Mouse (Mus musculus) forebrain, embryonic 11.5 days (tissue): Measurements from ENCODE around the gene Mthfd1l. TPM values are rescaled to one million over a fixed set of nuclear protein-coding genes. Genes with fewer than 3 reads are reported as not detected.

Source experiments
- ATAC-seq: fragments of 200-750 bp; cut with Nextera tagmentation; replicated peaks from 2 replicates; pipeline ENCODE4 v1.8.0; 2017; ENCODE audit warnings: moderate TSS enrichment; ENCODE audit not compliant: low FRiP score
- DNase-seq: peaks from one replicate; pipeline ENCODE4 v3.0.0-alpha.2; 2017; ENCODE audit warnings: low spot score
- H3K27ac ChIP-seq: fragments of 300-500 bp; sonication (generic); 2 replicates; pipeline ENCODE4 v1.5.1; 2014; ENCODE audit warnings: low read depth, low read length
- H3K27me3 ChIP-seq: fragments of 300-500 bp; sonication (generic); 2 replicates; pipeline ENCODE4 v1.6.1; 2014; ENCODE audit warnings: mild to moderate bottlenecking, low read length, mixed read lengths; ENCODE audit not compliant: control insufficient read depth, insufficient read depth
- H3K36me3 ChIP-seq: fragments of 300-500 bp; sonication (generic); 2 replicates; pipeline ENCODE4 v1.6.1; 2014; ENCODE audit warnings: mild to moderate bottlenecking, low read length, moderate library complexity, mixed read lengths; ENCODE audit not compliant: control insufficient read depth, insufficient read depth
- H3K4me1 ChIP-seq: fragments of 300-500 bp; sonication (generic); replicated peaks from 2 replicates; pipeline ENCODE4 v1.6.1; 2014; ENCODE audit warnings: low read length, mixed read lengths; ENCODE audit not compliant: control insufficient read depth, insufficient read depth
- H3K4me2 ChIP-seq: fragments of 300-500 bp; sonication (generic); 2 replicates; pipeline ENCODE4 v1.6.1; 2014; ENCODE audit warnings: low read depth, mild to moderate bottlenecking, low read length, moderate library complexity, mixed read lengths; ENCODE audit not compliant: severe bottlenecking
- H3K4me3 ChIP-seq: fragments of 300-500 bp; sonication (generic); 2 replicates; pipeline ENCODE4 v1.5.1; 2014; ENCODE audit warnings: low read depth, low read length
- H3K9ac ChIP-seq: fragments of 300-500 bp; sonication (generic); 2 replicates; pipeline ENCODE4 v1.6.1; 2014; ENCODE audit warnings: low read length
- H3K9me3 ChIP-seq: fragments of 300-500 bp; sonication (generic); 2 replicates; pipeline ENCODE4 v1.6.1; 2016; ENCODE audit warnings: low read length, mixed read lengths; ENCODE audit not compliant: control insufficient read depth
- WGBS: fragments of 180-500 bp; shearing (Covaris S2); extraction: QIAGEN DNeasy Blood & Tissue Kit; methylation state at CpG from one replicate; pipeline ENCODE4 v1.1.7; 2014; 5-methylcytosine and 5-hydroxymethylcytosine counted together
- polyA plus RNA-seq: library from polyadenylated mRNA; unstranded; fragments of >200 nt; fragmentation: Nextera tagmentation; extraction: Ambion mirVana; gene quantifications from 2 replicates; pipeline ENCODE4 v1.2.1, GENCODE M21; 2014

The Mthfd1l gene
- polyA plus RNA-seq, 1 experiment from 2014 or later: 16.6 TPM

DNA sequence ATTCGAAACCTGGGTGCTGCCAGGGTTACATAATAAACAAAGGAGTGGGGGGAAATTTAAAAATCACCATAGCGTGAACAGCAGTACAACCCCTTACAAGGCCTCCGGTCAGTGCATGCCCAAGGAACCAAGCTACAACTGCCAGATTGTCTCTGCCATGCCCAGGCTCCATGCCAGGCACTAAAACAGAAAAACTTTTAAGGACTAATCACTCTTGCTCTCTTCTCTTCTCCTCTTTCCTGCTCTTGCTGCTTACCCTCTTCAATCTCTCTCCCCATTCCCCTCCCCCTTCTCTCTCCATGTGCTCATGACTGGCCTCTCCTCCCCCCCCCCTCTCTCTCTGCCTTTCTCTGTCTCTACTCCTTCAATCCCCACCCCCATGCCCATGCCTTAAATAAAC lies 190.1 kb downstream of the Mthfd1l start:
- WGBS: 71% methylated on average over 3 of the region's 3 CpGs
- no peak for DNase-seq

DNA sequence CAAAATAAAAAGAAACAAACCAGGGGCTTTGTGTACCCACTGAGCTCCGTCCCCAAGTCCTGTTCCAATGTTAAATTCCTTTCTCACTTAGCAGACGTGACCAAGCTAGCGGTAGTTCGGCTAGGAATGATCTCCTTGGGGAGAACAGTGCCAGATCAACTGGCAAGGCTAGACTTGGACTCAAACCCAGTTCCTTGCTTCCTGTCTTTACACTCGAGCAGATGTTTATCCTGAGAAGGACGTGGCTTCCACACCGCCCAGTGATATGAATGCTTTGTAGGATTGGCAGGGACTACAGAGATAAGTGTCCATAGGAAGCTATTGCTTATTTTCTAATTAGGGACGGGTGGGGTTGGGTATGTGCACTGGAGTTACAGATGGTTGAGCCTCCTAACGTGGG lies 191.8 kb downstream of the Mthfd1l start:
- Histone ChIP-seq H3K4me3 (no peak overlapping the region), H3K36me3 (no peaks in the 10 kb centered on the region), H3K4me1 (no peaks in the 10 kb centered on the region; the same call in 1 of the 2 replicates), H3K9ac (no peak overlapping the region), H3K27ac (no peak overlapping the region), H3K4me2 (no peak overlapping the region), H3K9me3 (no peaks in the 10 kb centered on the region), H3K27me3 (no peaks in the 10 kb centered on the region)
- ATAC-seq: no peak
- DNase-seq: no peak
- WGBS: 91% methylated on average over 9 of the region's 9 CpGs

More for the DNA sequence above, 190.1 kb downstream of the Mthfd1l start:
- no peaks in the 10 kb centered on the region for H3K9me3 ChIP-seq
- ATAC-seq: no peak
- no peaks in the 10 kb centered on the region; the same call in 1 of the 2 replicates for H3K4me1 ChIP-seq
- no peak overlapping the region for H3K9ac ChIP-seq
- no peaks in the 10 kb centered on the region for H3K27me3 ChIP-seq
- no peak overlapping the region for H3K4me2 ChIP-seq
- no peaks in the 10 kb centered on the region for H3K36me3 ChIP-seq
- no peak overlapping the region for H3K4me3 ChIP-seq
- no peak overlapping the region for H3K27ac ChIP-seq

GRCm38 (mm10) chr10:4168222-4168798 lies 195.4 kb downstream of the Mthfd1l start:
- H3K4me1 ChIP-seq: no peaks in the 10 kb centered on the region
- no peak for DNase-seq
- no peaks in the 10 kb centered on the region for H3K36me3 ChIP-seq
- no peak overlapping the region for H3K9ac ChIP-seq
- no peaks in the 10 kb centered on the region for H3K27me3 ChIP-seq
- H3K9me3 ChIP-seq: no peaks in the 10 kb centered on the region
- no peak overlapping the region for H3K4me2 ChIP-seq
- no peak overlapping the region for H3K27ac ChIP-seq
- 54% methylated on average over 5 of the region's 5 CpGs for WGBS
- no peak overlapping the region for H3K4me3 ChIP-seq
- no peak for ATAC-seq

DNA sequence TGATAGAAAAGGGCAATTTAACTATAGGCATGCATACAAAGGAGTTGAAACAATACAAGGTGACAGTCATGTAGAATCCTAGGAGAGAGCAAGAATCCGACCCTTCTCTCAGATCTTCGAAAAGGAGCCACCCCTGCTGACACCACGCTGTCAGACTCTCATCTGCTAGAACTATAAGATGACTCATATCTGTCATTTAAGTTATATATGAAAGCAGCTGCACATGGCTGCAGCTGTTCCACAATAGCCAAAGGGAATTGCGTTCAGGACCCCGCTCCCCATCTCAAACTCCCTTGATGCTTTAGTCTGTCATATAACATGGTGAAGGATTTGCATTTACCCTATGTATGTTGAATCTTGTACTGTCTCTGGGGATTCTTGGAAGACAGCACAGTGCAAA lies 201.3 kb downstream of the Mthfd1l start:
- ATAC-seq (no peak), DNase-seq (no peak)
- no peaks in the 10 kb centered on the region for H3K4me1 ChIP-seq
- no peaks in the 10 kb centered on the region for H3K9me3 ChIP-seq
- no peak overlapping the region for H3K4me2 ChIP-seq
- no peak overlapping the region for H3K27ac ChIP-seq
- H3K27me3 ChIP-seq: no peaks in the 10 kb centered on the region
- H3K36me3 ChIP-seq: no peaks in the 10 kb centered on the region
- H3K9ac ChIP-seq: no peak overlapping the region
- WGBS: 80% methylated on average over 5 of the region's 5 CpGs
- H3K4me3 ChIP-seq: no peak overlapping the region

GRCm38 (mm10) chr10:4174717-4175116 lies 201.8 kb downstream of the Mthfd1l start:
- Histone ChIP-seq H3K9ac (no peak overlapping the region), H3K27me3 (no peaks in the 10 kb centered on the region), H3K27ac (no peak overlapping the region), H3K36me3 (no peaks in the 10 kb centered on the region), H3K4me3 (no peak overlapping the region), H3K9me3 (no peaks in the 10 kb centered on the region), H3K4me1 (no peaks in the 10 kb centered on the region), H3K4me2 (no peak overlapping the region)
- ATAC-seq: no peak
- DNase-seq: no peak
- 78% methylated on average over 3 of the region's 3 CpGs for WGBS

DNA sequence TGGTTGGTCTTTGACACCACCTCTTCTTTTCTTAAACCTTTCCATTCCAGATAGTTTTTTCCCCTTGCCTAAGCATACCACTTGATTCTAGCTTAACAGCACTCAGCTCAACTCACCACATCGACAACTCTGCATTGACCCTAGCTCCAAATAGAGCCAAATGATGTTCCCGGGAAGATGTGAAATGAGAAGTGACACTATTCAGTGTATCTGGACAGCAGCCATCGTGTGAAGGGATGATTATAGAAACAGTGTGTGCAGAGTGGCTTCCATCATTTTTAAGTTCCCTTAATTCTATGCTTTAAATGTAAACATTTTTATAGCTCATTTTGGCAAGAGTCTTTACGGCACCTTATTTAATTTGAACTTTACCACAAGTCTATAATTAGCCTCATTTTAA lies 204.4 kb downstream of the Mthfd1l start:
- 96% methylated on average over 4 of the region's 4 CpGs for WGBS
- H3K9me3 ChIP-seq: no peaks in the 10 kb centered on the region
- no peak for ATAC-seq

GRCm38 (mm10) chr10:4179049-4179790 lies 206.3 kb downstream of the Mthfd1l start:
- 95% methylated on average over 7 of the region's 7 CpGs for WGBS
- Histone ChIP-seq H3K4me2 (no peak overlapping the region), H3K4me3 (no peak overlapping the region), H3K9me3 (no peaks in the 10 kb centered on the region), H3K27me3 (no peaks in the 10 kb centered on the region), H3K27ac (no peak overlapping the region), H3K4me1 (no peaks in the 10 kb centered on the region), H3K9ac (no peak overlapping the region), H3K36me3 (no peaks in the 10 kb centered on the region)
- DNase-seq (no peak), ATAC-seq (no peak)

More for the DNA sequence above, 204.4 kb downstream of the Mthfd1l start:
- Histone ChIP-seq H3K27ac (no peak overlapping the region), H3K27me3 (no peaks in the 10 kb centered on the region), H3K4me2 (no peak overlapping the region), H3K9ac (no peak overlapping the region), H3K36me3 (no peaks in the 10 kb centered on the region), H3K4me1 (no peaks in the 10 kb centered on the region), H3K4me3 (no peak overlapping the region)
- no peak for DNase-seq

DNA sequence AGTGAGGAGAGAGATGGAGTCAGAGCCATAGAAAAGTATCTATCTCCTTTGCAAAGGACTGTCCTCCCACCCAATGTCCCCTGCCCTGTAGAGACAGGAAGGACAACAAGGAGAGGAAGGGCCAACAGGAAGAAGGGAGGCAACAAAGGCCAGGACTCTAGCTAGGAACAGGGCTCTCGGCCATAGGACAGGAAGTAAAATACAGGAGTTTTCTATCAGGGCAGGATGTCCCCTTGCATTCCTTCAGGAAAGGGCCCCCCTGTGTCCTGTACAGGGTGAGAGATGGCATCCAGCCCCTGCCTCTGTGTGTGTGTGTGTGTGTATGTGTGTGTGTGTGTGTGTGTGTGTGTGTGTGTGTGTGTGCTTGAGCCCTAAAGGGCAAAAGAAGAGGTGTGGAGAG lies 209.0 kb downstream of the Mthfd1l start:
- Histone ChIP-seq H3K4me3 (no peak overlapping the region), H3K4me2 (no peak overlapping the region), H3K9me3 (no peaks in the 10 kb centered on the region), H3K9ac (no peak overlapping the region), H3K4me1 (no peaks in the 10 kb centered on the region), H3K36me3 (no peaks in the 10 kb centered on the region), H3K27me3 (no peaks in the 10 kb centered on the region), H3K27ac (no peak overlapping the region)
- no peak for DNase-seq
- no peak for ATAC-seq
- WGBS: 67% methylated on average over 1 of the region's 1 CpGs

DNA sequence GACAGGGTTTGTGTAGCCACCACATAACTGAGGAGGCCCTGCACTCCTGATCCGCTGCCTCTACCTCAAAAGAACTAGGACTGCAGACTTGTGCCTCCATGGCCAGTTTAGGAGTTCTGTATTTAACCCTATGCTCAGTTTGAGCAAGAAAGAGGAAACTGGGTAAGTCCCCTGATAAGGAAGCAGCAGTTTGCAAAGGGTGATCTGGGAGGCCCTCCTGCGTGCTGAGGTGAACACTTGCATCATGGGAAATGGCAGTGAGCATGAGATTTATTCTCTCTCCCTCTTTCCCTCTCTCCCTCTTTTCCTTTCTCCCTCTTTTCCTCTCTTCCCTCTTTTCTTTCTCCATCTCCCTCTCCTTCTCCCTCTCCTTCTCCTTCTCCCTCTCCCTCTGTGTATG lies 209.5 kb downstream of the Mthfd1l start:
- Histone ChIP-seq H3K9ac (no peak overlapping the region), H3K36me3 (no peaks in the 10 kb centered on the region), H3K4me2 (no peak overlapping the region), H3K4me3 (no peak overlapping the region), H3K9me3 (no peaks in the 10 kb centered on the region), H3K27ac (no peak overlapping the region), H3K4me1 (no peaks in the 10 kb centered on the region), H3K27me3 (no peaks in the 10 kb centered on the region)
- 93% methylated on average over 2 of the region's 2 CpGs for WGBS
- DNase-seq (no peak), ATAC-seq (no peak)
